Mouse (Mus musculus) CH12.LX (cell line): ENCODE results near the gene Ablim1. TPM values are rescaled to one million over a fixed set of nuclear protein-coding genes. Genes with fewer than 3 reads are reported as not detected.

Experiments used
- DNase-seq: peaks from one replicate; pipeline ENCODE4 v3.0.0-alpha.2; 2013; ENCODE audit errors: extremely low read depth
- H3K27ac ChIP-seq: 2 replicates; pipeline ENCODE4 v1.5.1; 2012; ENCODE audit warnings: low read depth, mild to moderate bottlenecking, control low read depth, moderate library complexity; ENCODE audit not compliant: insufficient read depth
- H3K27me3 ChIP-seq: replicated peaks from 2 replicates; pipeline ENCODE3; 2012; ENCODE audit warnings: inconsistent platforms
- H3K36me3 ChIP-seq, 2 experiments: replicated peaks in 1 of 2; 2 replicates each; pipeline versions ENCODE3 to v1.6.1; 2012; ENCODE audit warnings: inconsistent platforms in 1 of 2, low read length in 1 of 2, mild to moderate bottlenecking in 1 of 2, mixed read lengths in 1 of 2, moderate library complexity in 1 of 2; ENCODE audit not compliant: control insufficient read depth in 1 of 2, insufficient read depth in 1 of 2
- H3K4me1 ChIP-seq, 2 experiments: 2 replicates each; pipeline ENCODE4 v1.6.1; 2012; ENCODE audit warnings: inconsistent platforms in 1 of 2, moderate library complexity in 1 of 2; ENCODE audit not compliant: insufficient read depth in 2 of 2, control insufficient read depth in 1 of 2
- H3K4me2 ChIP-seq: 2 replicates; pipeline ENCODE4 v1.6.1; 2012; ENCODE audit warnings: low read depth, mild to moderate bottlenecking, control low read depth; ENCODE audit not compliant: poor library complexity, insufficient read depth, severe bottlenecking
- H3K4me3 ChIP-seq, 3 experiments: fragments of 150-350 bp in 1 of 3; sonication (generic) in 1 of 3; replicated peaks in 1 of 3; 2 replicates each; pipeline versions ENCODE3 to v1.5.1; 2011 to 2012; ENCODE audit warnings: low read depth in 2 of 3, low read length in 2 of 3, mild to moderate bottlenecking in 2 of 3, moderate library complexity in 2 of 3, control low read depth in 1 of 3, improper control_type of control experiment in 1 of 3, inconsistent platforms in 1 of 3, mixed read lengths in 1 of 3; ENCODE audit not compliant: poor library complexity in 1 of 3
- H3K79me2 ChIP-seq: replicated peaks from 2 replicates; pipeline ENCODE4 v1.6.1; 2012; ENCODE audit warnings: mild to moderate bottlenecking, moderate library complexity; ENCODE audit not compliant: control insufficient read depth, poor library complexity, insufficient read depth, severe bottlenecking; ENCODE audit errors: extremely low read depth
- H3K9ac ChIP-seq: 2 replicates; pipeline ENCODE4 v1.6.1; 2012; ENCODE audit warnings: low read depth, mild to moderate bottlenecking, control low read depth, moderate library complexity; ENCODE audit not compliant: insufficient read depth
- H3K9me3 ChIP-seq: replicated peaks from 2 replicates; pipeline ENCODE3; 2012; ENCODE audit warnings: low read length, inconsistent platforms, mixed read lengths
- BHLHE40 ChIP-seq: IDR thresholded peaks from 2 replicates; pipeline ENCODE4 v1.6.1; 2011; ENCODE audit warnings: mild to moderate bottlenecking, low read depth, low read length, improper control_type of control experiment
- CHD1 ChIP-seq: IDR thresholded peaks from 2 replicates; pipeline ENCODE4 v1.6.1; 2012; ENCODE audit warnings: low read depth, low read length, improper control_type of control experiment, inconsistent platforms
- CTCF ChIP-seq, 2 experiments: IDR thresholded peaks in 1 of 2; conservative IDR thresholded peaks in 1 of 2; 2 replicates each; pipeline ENCODE4 v1.5.1; 2011 to 2012; ENCODE audit warnings: low read depth in 2 of 2, low read length in 2 of 2, improper control_type of control experiment in 1 of 2, inconsistent platforms in 1 of 2, mild to moderate bottlenecking in 1 of 2, moderate library complexity in 1 of 2
- E2F4 ChIP-seq: IDR thresholded peaks from 2 replicates; pipeline ENCODE4 v1.6.1; 2011; ENCODE audit warnings: low read depth, low read length, improper control_type of control experiment; ENCODE audit not compliant: insufficient replicate concordance
- ELF1 ChIP-seq: IDR thresholded peaks from 2 replicates; pipeline ENCODE4 v1.6.1; 2014; ENCODE audit warnings: low read depth, mild to moderate bottlenecking, inconsistent platforms, low read length, improper control_type of control experiment
- EP300 ChIP-seq: IDR thresholded peaks from 2 replicates; pipeline ENCODE4 v1.6.1; 2011; ENCODE audit warnings: low read length, improper control_type of control experiment
- GABPA ChIP-seq: IDR thresholded peaks from 2 replicates; pipeline ENCODE4 v1.6.1; 2012; ENCODE audit warnings: low read depth, low read length, improper control_type of control experiment, inconsistent platforms; ENCODE audit not compliant: insufficient replicate concordance
- IRF4 ChIP-seq: IDR thresholded peaks from 2 replicates; pipeline ENCODE4 v1.6.1; 2014; ENCODE audit warnings: low read depth, mild to moderate bottlenecking, inconsistent platforms, low read length, improper control_type of control experiment
- JUN ChIP-seq: IDR thresholded peaks from 2 replicates; pipeline ENCODE4 v1.6.1; 2011; ENCODE audit warnings: low read depth, mild to moderate bottlenecking, low read length, improper control_type of control experiment, moderate library complexity; ENCODE audit not compliant: insufficient read depth
- JUND ChIP-seq: conservative IDR thresholded peaks from 2 replicates; pipeline ENCODE4 v1.6.1; 2011; ENCODE audit warnings: low read depth, low read length, improper control_type of control experiment
- KAT2A ChIP-seq: IDR thresholded peaks from 2 replicates; pipeline ENCODE4 v1.6.1; 2012; ENCODE audit warnings: low read length, improper control_type of control experiment, inconsistent platforms; ENCODE audit not compliant: insufficient replicate concordance
- MAFK ChIP-seq: IDR thresholded peaks from 2 replicates; pipeline ENCODE4 v1.6.1; 2011; ENCODE audit warnings: low read length, improper control_type of control experiment; ENCODE audit not compliant: insufficient replicate concordance
- MAZ ChIP-seq: IDR thresholded peaks from 2 replicates; pipeline ENCODE4 v1.6.1; 2012; ENCODE audit warnings: low read depth, mild to moderate bottlenecking, inconsistent platforms, low read length, improper control_type of control experiment, moderate library complexity
- MEF2A ChIP-seq: IDR thresholded peaks from 2 replicates; pipeline ENCODE4 v1.6.1; 2014; ENCODE audit warnings: low read depth, mild to moderate bottlenecking, inconsistent platforms, low read length, improper control_type of control experiment, borderline replicate concordance
- NRF1 ChIP-seq: IDR thresholded peaks from 2 replicates; pipeline ENCODE4 v1.6.1; 2014; ENCODE audit warnings: low read depth, mild to moderate bottlenecking, inconsistent platforms, low read length, improper control_type of control experiment, moderate library complexity
- PAX5 ChIP-seq: IDR thresholded peaks from 2 replicates; pipeline ENCODE4 v1.6.1; 2012; ENCODE audit warnings: low read length, inconsistent platforms, mixed read lengths
- POLR2A ChIP-seq: IDR thresholded peaks from 2 replicates; pipeline ENCODE4 v1.6.1; 2011; ENCODE audit warnings: low read depth, mild to moderate bottlenecking, improper control_type of control experiment, low read length
- RCOR1 ChIP-seq: conservative IDR thresholded peaks from 2 replicates; pipeline ENCODE4 v1.6.1; 2012; ENCODE audit warnings: low read depth, mild to moderate bottlenecking, inconsistent platforms, low read length, improper control_type of control experiment
- SIN3A ChIP-seq: IDR thresholded peaks from 2 replicates; pipeline ENCODE4 v1.6.1; 2012; ENCODE audit warnings: low read length, improper control_type of control experiment, inconsistent platforms
- TCF12 ChIP-seq: IDR thresholded peaks from 2 replicates; pipeline ENCODE4 v1.6.1; 2014; ENCODE audit warnings: low read depth, mild to moderate bottlenecking, inconsistent platforms, low read length, improper control_type of control experiment
- UBTF ChIP-seq: IDR thresholded peaks from 2 replicates; pipeline ENCODE4 v1.6.1; 2012; ENCODE audit warnings: low read depth, mild to moderate bottlenecking, inconsistent platforms, low read length, improper control_type of control experiment, moderate library complexity
- USF1 ChIP-seq: IDR thresholded peaks from 2 replicates; pipeline ENCODE4 v1.6.1; 2014; ENCODE audit warnings: low read depth, mild to moderate bottlenecking, inconsistent platforms, low read length, improper control_type of control experiment
- USF2 ChIP-seq: conservative IDR thresholded peaks from 2 replicates; pipeline ENCODE4 v1.6.1; 2011; ENCODE audit warnings: low read depth, low read length, improper control_type of control experiment
- ZKSCAN1 ChIP-seq: IDR thresholded peaks from 2 replicates; pipeline ENCODE4 v1.6.1; 2012; ENCODE audit warnings: low read depth, inconsistent platforms, low read length, improper control_type of control experiment, borderline replicate concordance
- dilution Hi-C: fragments of 300-500 bp; cut with MboI; formaldehyde crosslinking; loops from 2 replicates; pipeline ENCODE4 v1.14.3; 2020; ENCODE audit warnings: low sequenced_read_pairs; ENCODE audit not compliant: extremely low pct_unique_long_range_greater_than_20kb, extremely low pct_ligation_motif_present
- in situ Hi-C: fragments of 300-500 bp; cut with MboI; formaldehyde crosslinking; loops from 3 replicates; pipeline ENCODE4 v1.14.3; 2019; ENCODE audit warnings: low sequenced_read_pairs, low pct_ligation_motif_present, low pct_unique_long_range_greater_than_20kb, mixed read lengths
- polyA plus RNA-seq: library from polyadenylated mRNA; unstranded; fragments of >175 nt; gene quantifications from 2 replicates; pipeline ENCODE4 v1.2.1, GENCODE M21; 2012; ENCODE audit warnings: low read depth; ENCODE audit not compliant: insufficient read length
- total RNA-seq, 2 experiments: library from RNA; depleted of rRNA; stranded (reverse); fragments of 300-350 nt in 1 of 2; fragments of >200 nt in 1 of 2; gene quantifications; 2 replicates each; pipeline ENCODE4 v1.2.3; 2012 to 2014

Ablim1 gene
- total and polyA plus RNA-seq, 3 experiments, result 0.85 to 2.4 (median 2.0) TPM

GRCm38 (mm10) chr19:57349096-57349495, 34.4 kb upstream of the Ablim1 start:
- no peak for DNase-seq
- H3K79me2 ChIP-seq, result no peaks in the 10 kb centered on the region
- TF ChIP-seq CTCF (conservative IDR thresholded peaks at IDR 0.05 in 1 of 2, IDR thresholded peaks at IDR 0.05 in 1 of 2; ENCODE audit: low read depth in 2 of 2, low read length in 2 of 2) (no peak), PAX5 (no peak), USF1 (no peak), UBTF (no peak), BHLHE40 (no peak), CHD1 (no peak)
- H3K27me3 ChIP-seq, result no peaks in the 10 kb centered on the region
- H3K9me3 ChIP-seq, result peaks cover 10% of the 10 kb centered on the region
- dilution Hi-C loops, result no loop called here
- peaks cover 0 to 17% of the 10 kb centered on the region in 2 experiments for H3K36me3 ChIP-seq
- H3K4me2 ChIP-seq, result no peak overlapping the region
- H3K27ac ChIP-seq, result no peak overlapping the region
- no peak overlapping the region for H3K9ac ChIP-seq
- in situ Hi-C loops, result no loop called here
- no peaks in the 10 kb centered on the region for H3K4me1 ChIP-seq
- no peak overlapping the region for H3K4me3 ChIP-seq

GRCm38 (mm10) chr19:57344678-57345077, 30.0 kb upstream of the Ablim1 start:
- dilution Hi-C loops, result no loop called here

GRCm38 (mm10) chr19:57343860-57344259, 29.1 kb upstream of the Ablim1 start:
- no peak for TF ChIP-seq CTCF (conservative IDR thresholded peaks at IDR 0.05 in 1 of 2, IDR thresholded peaks at IDR 0.05 in 1 of 2; ENCODE audit: low read depth in 2 of 2, low read length in 2 of 2)
- TF ChIP-seq POLR2A, result no peak
- no peak for TF ChIP-seq MAFK
- no peak for TF ChIP-seq EP300
- TF ChIP-seq JUND, result no peak
- TF ChIP-seq SIN3A, result no peak
- TF ChIP-seq USF1, result no peak
- no peak for TF ChIP-seq BHLHE40
- TF ChIP-seq USF2, result no peak
- TF ChIP-seq MEF2A, result no peak
- TF ChIP-seq, all 38 proteins: peak for 0
- dilution Hi-C loops (no loop called here), in situ Hi-C loops (no loop called here)
- no peak overlapping the region for H3K27ac ChIP-seq
- H3K4me2 ChIP-seq, result no peak overlapping the region
- H3K4me1 ChIP-seq, result peaks cover 0 to 4% of the 10 kb centered on the region in 2 experiments; a peak in 1 of 4 replicates
- H3K79me2 ChIP-seq, result no peaks in the 10 kb centered on the region
- peaks cover 10% of the 10 kb centered on the region for H3K9me3 ChIP-seq
- H3K36me3 ChIP-seq, result no peaks in the 10 kb centered on the region
- H3K4me3 ChIP-seq, result no peak overlapping the region
- no peak for DNase-seq
- H3K9ac ChIP-seq, result no peak overlapping the region
- H3K27me3 ChIP-seq, result no peaks in the 10 kb centered on the region

More at GRCm38 (mm10) chr19:57344678-57345077, 30.0 kb upstream of the Ablim1 start:
- no peak for DNase-seq
- H3K4me1 ChIP-seq, result peaks cover 0 to 4% of the 10 kb centered on the region in 2 experiments; a peak in 1 of 4 replicates
- in situ Hi-C loops, result no loop called here
- no peaks in the 10 kb centered on the region for H3K36me3 ChIP-seq
- H3K27ac ChIP-seq, result no peak overlapping the region
- no peaks in the 10 kb centered on the region for H3K79me2 ChIP-seq
- no peaks in the 10 kb centered on the region for H3K27me3 ChIP-seq
- H3K4me3 ChIP-seq, result no peak overlapping the region
- H3K9me3 ChIP-seq, result peaks cover 10% of the 10 kb centered on the region
- H3K9ac ChIP-seq, result no peak overlapping the region
- no peak for TF ChIP-seq E2F4
- TF ChIP-seq IRF4, result no peak
- no peak for TF ChIP-seq TCF12
- no peak for TF ChIP-seq KAT2A
- no peak for TF ChIP-seq MAZ
- TF ChIP-seq CTCF (conservative IDR thresholded peaks at IDR 0.05 in 1 of 2, IDR thresholded peaks at IDR 0.05 in 1 of 2; ENCODE audit: low read depth in 2 of 2, low read length in 2 of 2), result no peak
- no peak for TF ChIP-seq NRF1
- no peak for TF ChIP-seq JUN
- no peak for TF ChIP-seq BHLHE40
- no peak for TF ChIP-seq USF2
- no peak for TF ChIP-seq EP300
- no peak for TF ChIP-seq SIN3A
- TF ChIP-seq ELF1, result no peak
- no peak for TF ChIP-seq GABPA
- no peak for TF ChIP-seq JUND
- no peak for TF ChIP-seq ZKSCAN1
- TF ChIP-seq RCOR1, result no peak
- H3K4me2 ChIP-seq, result no peak overlapping the region
